Mouse (Mus musculus): Measurements from ENCODE around the gene Ttll11.

GRCm38 (mm10) chr2:36009386-36009785 is 29.7 kb upstream of the Ttll11 start:
- TF ChIP-seq CTCF (IDR thresholded peaks at IDR 0.05; ENCODE audit: extremely low read depth, insufficient read length, insufficient replicate concordance, low read depth, low read length): peak; percentile 83; the same call in 1 of the 2 replicates
- no peak for TF ChIP-seq POLR2A (IDR thresholded peaks at IDR 0.05; ENCODE audit: low read depth, low read length)
